Mouse (Mus musculus) cortical plate, adult 2 months (tissue): Measurements from ENCODE around the gene Ankib1. TPM values are rescaled to one million over a fixed set of nuclear protein-coding genes. Genes with fewer than 3 reads are reported as not detected.
A peak's percentile ranks its signal among the peaks of the same experiment; 100 is the strongest.
"Not testable (repeated sequence)": the region's sequence is repeated elsewhere in the genome, so short reads cannot be mapped to it uniquely, and the experiment has no call there.

Experiments used
- H3K27ac ChIP-seq: fragments of 200-500 bp; 2 replicates; pipeline ENCODE4 v1.5.1; 2012; ENCODE audit warnings: low read length, control low read depth, inconsistent platforms; ENCODE audit not compliant: insufficient read depth
- H3K4me1 ChIP-seq: fragments of 200-500 bp; 2 replicates; pipeline ENCODE4 v1.6.1; 2011; ENCODE audit warnings: low read length; ENCODE audit not compliant: control insufficient read depth, insufficient read depth
- H3K4me3 ChIP-seq: fragments of 200-500 bp; 2 replicates; pipeline ENCODE4 v1.5.1; 2011; ENCODE audit warnings: mild to moderate bottlenecking, low read length, control low read depth; ENCODE audit not compliant: insufficient read depth
- CTCF ChIP-seq: fragments of 200-500 bp; IDR thresholded peaks from 2 replicates; pipeline ENCODE4 v1.5.1; 2011; ENCODE audit warnings: mild to moderate bottlenecking, control low read depth, low read length; ENCODE audit not compliant: insufficient read depth; ENCODE audit errors: extremely low read depth
- POLR2A ChIP-seq: fragments of 200-500 bp; IDR thresholded peaks from 2 replicates; pipeline ENCODE4 v1.6.1; 2011; ENCODE audit warnings: mild to moderate bottlenecking, low read length, control low read depth; ENCODE audit not compliant: insufficient read depth; ENCODE audit errors: extremely low read depth
- polyA plus RNA-seq: library from polyadenylated mRNA; depleted of rRNA; stranded (reverse); fragments of >200 nt; gene quantifications from 2 replicates; pipeline ENCODE4 v1.2.3, GENCODE M21; 2012; rRNA removed

The Ankib1 gene
- 19.9 and 22.4 TPM in 2 replicates for polyA plus RNA-seq

DNA sequence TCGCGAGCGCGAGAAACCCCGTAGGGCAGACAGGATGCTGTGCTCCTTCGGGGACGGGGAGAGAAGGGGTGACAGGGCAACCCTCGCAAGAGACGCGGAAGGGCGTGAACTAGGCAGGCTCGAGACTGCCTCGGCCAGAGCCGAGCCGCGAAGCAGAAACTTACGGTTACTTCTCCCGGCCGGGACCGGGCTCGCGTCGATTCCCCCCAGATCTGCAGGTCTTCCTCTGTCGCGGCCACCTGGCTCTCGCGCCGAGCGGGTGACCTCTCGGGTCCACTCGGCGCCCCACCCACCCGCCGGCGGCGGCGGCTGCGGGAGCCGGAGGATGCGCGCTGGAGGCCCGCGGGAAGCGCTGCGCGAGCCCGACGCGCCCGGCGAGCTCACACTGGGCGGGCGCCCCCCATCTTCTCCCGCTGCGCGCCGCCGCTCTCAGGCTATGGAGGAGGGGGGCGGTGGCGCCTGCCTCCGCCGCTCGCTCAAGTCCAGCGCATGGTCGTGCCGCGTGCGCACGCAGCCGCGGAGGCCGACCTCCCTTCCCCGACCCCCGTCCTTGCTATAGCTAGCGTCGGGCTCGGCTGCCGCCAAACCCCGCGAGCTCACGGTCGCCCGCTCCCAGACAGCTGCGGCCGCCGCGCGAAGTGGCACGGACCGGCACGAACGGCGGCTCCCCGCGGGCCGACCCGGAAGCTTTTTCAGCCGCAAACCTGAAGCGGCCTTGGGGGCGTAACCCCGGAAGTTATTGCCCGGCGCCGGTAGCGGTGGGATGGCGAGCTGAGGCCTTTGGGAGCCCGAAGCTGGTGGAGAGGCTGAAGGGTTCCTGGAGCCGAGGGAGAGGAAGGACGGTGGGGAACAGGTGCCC is at the start of gene Ankib1, which contains the start of gene Krit1:
Ankib1 (minus strand) TSS at position 493 of the 859 bp plus-strand sequence.
Krit1 (plus strand) TSS at position 752 of the 859 bp plus-strand sequence.
- Histone ChIP-seq H3K4me3 (peak within 1 kb of the TSS; percentile 92), H3K4me1 (peaks cover 2% of the 10 kb centered on the region; the same call in 1 of the 2 replicates), H3K27ac (peak within 1 kb of the TSS; percentile 95)
- TF ChIP-seq CTCF (no peak), POLR2A (peak; percentile 56)

DNA sequence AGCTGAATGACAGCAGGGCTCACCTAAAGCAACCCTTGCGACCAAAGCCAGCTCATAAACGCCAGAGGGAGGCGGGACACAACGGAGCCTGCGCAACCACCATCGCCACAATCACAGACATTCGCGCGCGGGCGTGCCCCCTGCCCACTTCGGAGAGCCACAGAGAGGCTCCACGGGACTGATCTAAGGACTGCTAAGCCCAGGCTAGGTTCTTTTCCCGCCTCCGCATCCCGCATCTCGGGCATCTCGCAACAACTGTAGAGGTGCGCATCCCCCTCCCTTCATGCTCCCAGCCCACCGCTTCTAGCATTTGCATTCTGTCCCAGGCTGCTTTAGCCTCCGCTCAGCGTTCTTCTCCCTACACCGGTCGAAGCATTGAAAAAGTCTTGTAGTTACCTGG is 42.3 kb upstream of the Ankib1 start, which contains the start of gene Lrrd1:
Lrrd1 (plus strand) TSS at position 148 of the 400 bp plus-strand sequence.
- peak within 1 kb of the TSS; percentile 12; the same call in 1 of the 2 replicates for H3K4me3 ChIP-seq
- TF ChIP-seq CTCF: no peak
- TF ChIP-seq POLR2A: no peak
- H3K4me1 ChIP-seq: no peaks in the 10 kb centered on the region
- H3K27ac ChIP-seq: no peak within 1 kb of the TSS

DNA sequence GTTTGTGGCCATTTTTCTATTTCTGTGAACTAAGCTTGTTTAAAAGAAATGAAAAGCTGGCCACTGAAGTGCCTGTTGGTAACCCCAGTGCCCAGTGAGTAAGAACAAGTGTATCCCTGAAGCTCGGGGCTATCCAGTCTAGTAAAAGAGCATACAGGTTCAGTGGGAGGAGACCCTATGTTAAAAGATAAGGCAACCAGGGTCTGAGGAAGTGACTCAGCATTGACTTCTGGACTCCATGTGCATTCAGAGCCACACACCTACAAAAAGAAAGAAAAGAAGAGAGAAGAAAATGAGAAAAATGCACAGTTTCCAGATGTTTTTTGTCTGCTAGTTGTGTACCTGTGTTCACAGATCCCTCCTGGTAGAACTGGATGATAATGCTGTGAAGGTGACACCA is 31.4 kb upstream of the Ankib1 start:
- Histone ChIP-seq H3K4me1 (no peaks in the 10 kb centered on the region), H3K4me3 (no peak overlapping the region), H3K27ac (no peak overlapping the region)
- TF ChIP-seq POLR2A: no peak
- no peak for TF ChIP-seq CTCF

DNA sequence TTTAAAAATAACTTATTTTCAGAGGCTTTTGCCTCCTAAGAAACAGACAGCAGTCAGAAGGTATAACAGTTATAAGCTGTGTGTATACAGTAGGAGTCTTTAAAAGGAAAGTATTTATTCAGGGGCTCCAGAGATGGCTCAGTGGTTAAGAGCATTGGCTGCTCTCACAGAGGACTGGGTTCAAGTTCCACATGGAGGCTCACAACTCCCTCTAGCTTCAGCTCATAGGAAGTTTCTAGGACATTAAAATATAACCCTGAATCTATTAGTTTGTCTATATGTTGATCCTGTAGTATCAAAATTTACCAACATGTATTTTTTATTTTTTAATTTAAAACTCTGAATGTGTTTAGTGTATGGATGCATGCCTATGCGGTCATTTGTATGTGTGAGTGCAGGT is 5.7 kb upstream of the Ankib1 start:
- Histone ChIP-seq H3K4me1 (peaks cover 2% of the 10 kb centered on the region; the same call in 1 of the 2 replicates), H3K4me3 (no peak overlapping the region), H3K27ac (no peak overlapping the region)
- TF ChIP-seq CTCF: no peak

DNA sequence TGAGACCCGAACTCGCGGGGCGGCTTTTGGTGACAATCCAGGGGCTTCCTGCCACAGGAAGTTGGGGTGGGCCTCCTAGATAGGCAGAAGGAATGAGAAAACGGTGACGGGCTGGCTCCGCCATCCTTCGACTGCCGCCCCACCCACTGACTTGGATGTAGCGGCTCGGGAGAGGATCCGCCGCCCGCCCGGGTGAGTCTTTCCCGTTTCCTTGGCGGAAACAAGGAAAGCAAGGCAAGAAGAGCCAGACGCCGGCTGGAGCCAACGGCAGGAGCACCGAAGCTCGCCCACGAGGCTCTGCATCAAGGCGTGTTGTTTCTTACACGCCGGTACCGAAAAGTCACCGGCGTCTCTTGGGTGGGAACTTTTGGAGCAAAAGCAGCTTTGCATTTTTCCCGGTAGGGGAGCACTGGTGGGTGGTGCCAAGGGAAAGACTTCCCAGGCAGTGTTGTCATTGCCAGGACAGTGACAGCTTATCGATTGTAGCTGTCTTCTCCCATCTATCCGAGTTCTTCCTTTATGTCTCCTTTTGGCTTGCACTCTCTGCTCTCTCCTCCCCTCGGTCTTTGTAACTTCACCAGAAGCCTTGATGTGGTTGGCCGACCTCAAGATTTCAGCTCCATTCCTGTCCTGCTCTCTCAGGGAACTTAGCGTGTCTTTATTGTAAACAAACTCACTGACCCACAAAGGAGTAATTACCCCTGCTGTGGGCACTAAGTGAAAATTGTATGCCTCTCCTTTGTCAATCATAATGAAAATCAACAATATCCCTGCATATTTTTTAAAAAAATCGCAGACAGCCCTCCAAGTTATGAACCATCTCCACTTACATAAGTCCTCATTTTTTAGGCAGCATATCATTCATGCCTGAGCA is 804 bp upstream of the Ankib1 start:
- Histone ChIP-seq H3K27ac (peak overlapping the region; percentile 78), H3K4me3 (peak overlapping the region; percentile 92), H3K4me1 (peaks cover 2% of the 10 kb centered on the region; the same call in 1 of the 2 replicates)
- TF ChIP-seq POLR2A (no peak), CTCF (no peak)

DNA sequence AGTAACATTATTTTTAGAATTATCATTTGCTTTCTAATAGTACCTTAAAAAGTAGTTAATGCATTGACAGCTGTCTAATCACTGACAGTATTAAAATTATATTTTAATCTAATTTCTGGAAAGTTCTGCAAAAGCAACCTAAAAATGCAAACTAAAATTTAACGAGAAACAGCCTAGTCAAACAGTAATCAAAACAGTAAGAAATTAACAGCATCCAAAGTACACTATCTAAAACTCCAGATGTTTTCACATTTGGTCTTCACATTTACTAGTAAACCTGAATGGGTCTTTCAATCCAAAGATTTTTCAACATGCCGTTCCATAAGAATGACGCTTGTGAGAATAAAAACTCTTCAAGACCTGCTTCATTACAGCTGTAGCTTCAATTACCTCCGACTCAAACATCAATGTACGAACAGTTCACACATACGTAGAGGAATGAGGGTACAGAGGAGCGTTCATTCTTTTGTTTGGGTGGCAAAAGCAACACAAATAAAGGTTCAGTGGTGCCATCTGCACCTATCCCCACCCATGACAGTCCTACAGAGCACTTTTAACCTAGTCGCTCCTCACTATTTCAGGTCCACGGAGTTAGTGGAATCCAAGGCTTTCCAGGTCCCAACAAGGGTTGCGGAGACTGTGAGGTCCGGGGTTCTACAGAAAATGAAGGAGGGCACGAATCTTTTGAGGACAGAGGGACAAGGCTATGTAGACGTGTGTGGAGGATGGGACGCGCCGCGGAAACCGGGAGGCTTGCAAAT is 873 bp downstream of the Ankib1 start:
- H3K27ac ChIP-seq: no peak overlapping the region
- TF ChIP-seq CTCF: no peak
- no peak for TF ChIP-seq POLR2A
- peak overlapping the region; percentile 92 for H3K4me3 ChIP-seq
- peaks cover 2% of the 10 kb centered on the region; the same call in 1 of the 2 replicates for H3K4me1 ChIP-seq

DNA sequence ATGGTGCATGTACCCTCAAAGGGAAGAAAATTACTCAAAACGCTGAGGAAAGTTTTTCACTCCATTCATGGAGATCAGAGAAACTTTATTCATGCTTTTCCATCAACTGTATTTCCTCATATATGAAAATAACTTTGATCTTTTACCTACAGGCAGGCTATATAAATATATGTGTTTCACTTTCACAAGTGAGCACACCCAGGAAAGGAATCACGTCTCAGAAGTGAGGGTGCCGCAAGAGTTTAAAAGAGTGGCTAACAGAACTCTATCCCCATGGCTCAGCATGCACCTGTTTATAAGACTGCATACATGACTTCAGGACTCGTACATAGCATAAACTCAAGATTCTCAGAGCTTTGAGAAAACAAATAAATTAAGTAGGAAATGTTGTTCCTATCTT is 1.8 kb downstream of the Ankib1 start:
- peaks cover 2% of the 10 kb centered on the region; the same call in 1 of the 2 replicates for H3K4me1 ChIP-seq
- TF ChIP-seq POLR2A (no peak), CTCF (no peak)
- no peak overlapping the region for H3K4me3 ChIP-seq
- no peak overlapping the region for H3K27ac ChIP-seq

DNA sequence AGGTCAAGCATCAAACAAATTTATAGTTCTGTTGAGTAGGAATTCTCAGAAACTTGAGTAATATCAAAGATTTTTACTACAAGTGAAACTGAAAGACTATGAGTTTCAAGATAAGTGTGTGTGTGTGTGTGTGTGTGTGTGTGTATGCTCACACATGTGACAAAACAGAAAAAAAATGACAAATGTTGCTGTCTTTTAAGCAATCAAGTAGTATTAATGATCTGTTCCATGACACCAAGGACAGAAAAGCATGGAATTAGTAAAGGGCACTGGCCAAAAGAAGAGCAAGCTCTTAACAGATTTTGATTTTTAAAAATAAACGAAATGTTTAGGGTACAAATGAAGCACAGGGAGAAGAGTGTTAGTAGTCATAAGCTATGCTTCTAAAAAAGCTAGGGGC is 2.7 kb downstream of the Ankib1 start:
- TF ChIP-seq POLR2A (no peak), CTCF (no peak)
- peaks cover 2% of the 10 kb centered on the region; the same call in 1 of the 2 replicates for H3K4me1 ChIP-seq
- H3K4me3 ChIP-seq: no peak overlapping the region
- H3K27ac ChIP-seq: no peak overlapping the region

DNA sequence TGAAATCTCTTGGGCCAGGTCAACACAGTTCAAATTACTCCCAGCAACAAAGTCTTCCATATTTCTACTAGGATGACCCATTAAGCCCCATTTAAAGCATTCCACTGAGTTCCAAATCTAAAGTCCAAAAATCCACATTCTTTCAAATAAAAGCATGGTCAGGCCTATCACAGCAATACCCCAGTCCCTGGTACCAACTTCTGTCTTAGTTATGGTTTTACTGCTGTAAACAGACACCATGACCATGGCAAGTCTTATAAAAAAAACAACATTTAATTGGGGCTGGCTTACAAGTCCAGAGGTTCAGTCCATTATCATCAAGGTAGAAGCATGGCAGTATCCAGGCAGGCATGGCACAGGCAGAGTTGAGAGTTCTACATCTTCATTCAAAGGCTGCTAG is 4.1 kb downstream of the Ankib1 start:
- H3K27ac ChIP-seq, H3K4me3 ChIP-seq, H3K4me1 ChIP-seq: not testable (repeated sequence)

DNA sequence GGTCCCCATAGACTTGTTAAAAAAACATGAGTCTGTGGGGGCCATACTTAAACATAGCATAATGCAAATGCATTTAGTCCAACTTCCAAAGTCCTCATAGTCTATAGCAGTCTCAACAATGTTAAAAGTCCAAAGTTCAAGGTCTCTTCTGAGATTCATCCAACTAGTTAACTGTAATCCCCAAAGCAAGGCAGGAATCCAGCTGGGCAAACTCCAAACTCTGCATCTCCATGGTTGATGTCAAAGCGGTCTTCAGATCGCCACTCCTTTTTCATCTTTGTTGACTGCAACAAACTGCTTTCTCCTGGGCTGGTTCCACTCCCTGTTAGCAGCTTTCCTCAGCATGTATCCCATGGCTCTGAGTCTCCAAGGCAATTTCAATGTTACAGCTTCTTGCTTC is 5.6 kb downstream of the Ankib1 start:
- not testable (repeated sequence) for H3K4me3 ChIP-seq, H3K27ac ChIP-seq, H3K4me1 ChIP-seq
